Mouse (Mus musculus) heart, embryonic 13.5 days (tissue): ENCODE measurements around the gene Ypel2. TPM values are rescaled to one million over a fixed set of nuclear protein-coding genes. Genes with fewer than 3 reads are reported as not detected.

ENCODE experiments used
- ATAC-seq: fragments of 200-750 bp; cut with Nextera tagmentation; 2 replicates; pipeline ENCODE4 v1.8.0; 2017; ENCODE audit warnings: moderate TSS enrichment; ENCODE audit not compliant: insufficient number of reproducible peaks, low FRiP score, low TSS enrichment; ENCODE audit errors: extremely low read depth
- H3K27ac ChIP-seq: fragments of 300-500 bp; sonication (generic); replicated peaks from 2 replicates; pipeline ENCODE4 v1.5.1; 2015; ENCODE audit warnings: moderate library complexity, mild to moderate bottlenecking, inconsistent platforms
- H3K27me3 ChIP-seq: fragments of 300-500 bp; sonication (generic); replicated peaks from 2 replicates; pipeline ENCODE4 v1.6.1; 2015; ENCODE audit warnings: mild to moderate bottlenecking, inconsistent platforms
- H3K36me3 ChIP-seq: fragments of 300-500 bp; sonication (generic); 2 replicates; pipeline ENCODE4 v1.6.1; 2015; ENCODE audit warnings: mild to moderate bottlenecking, inconsistent platforms
- H3K4me1 ChIP-seq: fragments of 300-500 bp; sonication (generic); 2 replicates; pipeline ENCODE4 v1.6.1; 2015; ENCODE audit warnings: inconsistent platforms
- H3K4me2 ChIP-seq: fragments of 300-500 bp; sonication (generic); 2 replicates; pipeline ENCODE4 v1.6.1; 2015; ENCODE audit warnings: inconsistent platforms, mild to moderate bottlenecking, moderate library complexity
- H3K4me3 ChIP-seq: fragments of 300-500 bp; sonication (generic); 2 replicates; pipeline ENCODE4 v1.5.1; 2015; ENCODE audit warnings: moderate library complexity, mild to moderate bottlenecking, inconsistent platforms
- H3K9ac ChIP-seq: fragments of 300-500 bp; sonication (generic); 2 replicates; pipeline ENCODE4 v1.6.1; 2015; ENCODE audit warnings: inconsistent platforms, mild to moderate bottlenecking, moderate library complexity
- H3K9me3 ChIP-seq: fragments of 300-500 bp; sonication (generic); 2 replicates; pipeline ENCODE4 v1.6.1; 2016; ENCODE audit warnings: inconsistent platforms
- WGBS: fragments of 180-500 bp; shearing (Covaris S2); methylation state at CpG from one replicate; pipeline ENCODE4 v1.1.7; 2015; ENCODE audit warnings: mixed read lengths; 5-methylcytosine and 5-hydroxymethylcytosine counted together
- polyA plus RNA-seq: library from polyadenylated mRNA; unstranded; fragments of >200 nt; fragmentation: Nextera tagmentation; extraction: Ambion mirVana; gene quantifications from 2 replicates; pipeline ENCODE4 v1.2.1, GENCODE M21; 2015

Ypel2 gene
- polyA plus RNA-seq, 1 experiment from 2014 or later, result 18.1 TPM

- H3K4me1 ChIP-seq, result peaks cover 76% of the 10 kb centered on the region
- WGBS, result 22% methylated on average over 8 of the region's 8 CpGs
- H3K4me3 ChIP-seq, result no peak overlapping the region
- H3K27ac ChIP-seq, result peak overlapping the region; percentile 86
- H3K9ac ChIP-seq, result peak overlapping the region; percentile 51
- ATAC-seq, result peak; percentile 66; the same call in 1 of the 2 replicates
- no peaks in the 10 kb centered on the region for H3K36me3 ChIP-seq
- no peaks in the 10 kb centered on the region for H3K27me3 ChIP-seq
- no peaks in the 10 kb centered on the region for H3K9me3 ChIP-seq
- no peak overlapping the region for H3K4me2 ChIP-seq
These were observed 76.8 kb downstream of the Ypel2 start for GRCm38 (mm10) chr11:86916596-86917249.

- peaks cover 53% of the 10 kb centered on the region for H3K4me1 ChIP-seq
- no peak overlapping the region for H3K4me2 ChIP-seq
- WGBS, result 61% methylated on average over 9 of the region's 9 CpGs
- H3K36me3 ChIP-seq, result no peaks in the 10 kb centered on the region
- H3K27ac ChIP-seq, result no peak overlapping the region
- H3K27me3 ChIP-seq, result no peaks in the 10 kb centered on the region
- no peak overlapping the region for H3K9ac ChIP-seq
- H3K9me3 ChIP-seq, result no peaks in the 10 kb centered on the region
- ATAC-seq, result no peak
- H3K4me3 ChIP-seq, result no peak overlapping the region
These were observed 79.2 kb downstream of the Ypel2 start for GRCm38 (mm10) chr11:86914329-86914728.

- Histone ChIP-seq H3K36me3 (no peaks in the 10 kb centered on the region), H3K4me1 (peaks cover 26% of the 10 kb centered on the region), H3K4me3 (no peak overlapping the region), H3K27ac (no peak overlapping the region), H3K9ac (no peak overlapping the region), H3K4me2 (no peak overlapping the region), H3K9me3 (no peaks in the 10 kb centered on the region), H3K27me3 (no peaks in the 10 kb centered on the region)
- WGBS, result 64% methylated on average over 4 of the region's 4 CpGs
- ATAC-seq, result no peak
These were observed 83.3 kb downstream of the Ypel2 start for GRCm38 (mm10) chr11:86910244-86910643.

- Histone ChIP-seq H3K4me2 (no peak overlapping the region), H3K9ac (no peak overlapping the region), H3K27ac (no peak overlapping the region), H3K36me3 (no peaks in the 10 kb centered on the region), H3K27me3 (no peaks in the 10 kb centered on the region), H3K4me3 (no peak overlapping the region), H3K4me1 (peaks cover 25% of the 10 kb centered on the region), H3K9me3 (no peaks in the 10 kb centered on the region)
- WGBS, result 75% methylated on average over 6 of the region's 6 CpGs
- no peak for ATAC-seq
These were observed 84.5 kb downstream of the Ypel2 start for GRCm38 (mm10) chr11:86909028-86909427.

- no peaks in the 10 kb centered on the region for H3K36me3 ChIP-seq
- H3K4me3 ChIP-seq, result no peak overlapping the region
- H3K4me1 ChIP-seq, result peaks cover 16% of the 10 kb centered on the region
- H3K9me3 ChIP-seq, result no peaks in the 10 kb centered on the region
- no peak overlapping the region for H3K9ac ChIP-seq
- no peak for ATAC-seq
- H3K4me2 ChIP-seq, result no peak overlapping the region
- 69% methylated on average over 5 of the region's 5 CpGs for WGBS
- no peaks in the 10 kb centered on the region for H3K27me3 ChIP-seq
- no peak overlapping the region for H3K27ac ChIP-seq
These were observed 85.5 kb downstream of the Ypel2 start for GRCm38 (mm10) chr11:86907889-86908590.

GRCm38 (mm10) chr11:86906767-86907662, 86.5 kb downstream of the Ypel2 start:
- 77% methylated on average over 11 of the region's 11 CpGs for WGBS

GRCm38 (mm10) chr11:86906257-86906656, 87.2 kb downstream of the Ypel2 start:
- Histone ChIP-seq H3K4me2 (no peak overlapping the region), H3K4me1 (peaks cover 13% of the 10 kb centered on the region), H3K36me3 (no peaks in the 10 kb centered on the region), H3K9me3 (no peaks in the 10 kb centered on the region), H3K9ac (no peak overlapping the region), H3K4me3 (no peak overlapping the region), H3K27me3 (no peaks in the 10 kb centered on the region), H3K27ac (no peak overlapping the region)
- WGBS, result 91% methylated on average over 6 of the region's 6 CpGs
- no peak for ATAC-seq

More at GRCm38 (mm10) chr11:86906767-86907662, 86.5 kb downstream of the Ypel2 start:
- Histone ChIP-seq H3K27me3 (no peaks in the 10 kb centered on the region), H3K36me3 (no peaks in the 10 kb centered on the region), H3K27ac (no peak overlapping the region), H3K9ac (no peak overlapping the region), H3K4me1 (peaks cover 13% of the 10 kb centered on the region), H3K4me3 (no peak overlapping the region), H3K9me3 (no peaks in the 10 kb centered on the region), H3K4me2 (no peak overlapping the region)
- ATAC-seq, result no peak

- Histone ChIP-seq H3K27ac (no peak overlapping the region; the same call in 1 of the 2 replicates), H3K9ac (no peak overlapping the region), H3K27me3 (no peaks in the 10 kb centered on the region), H3K9me3 (no peaks in the 10 kb centered on the region), H3K36me3 (no peaks in the 10 kb centered on the region), H3K4me2 (no peak overlapping the region), H3K4me3 (no peak overlapping the region), H3K4me1 (peaks cover 14% of the 10 kb centered on the region)
- no peak for ATAC-seq
- 53% methylated on average over 2 of the region's 2 CpGs for WGBS
These were observed 88.2 kb downstream of the Ypel2 start for GRCm38 (mm10) chr11:86905261-86905660.

GRCm38 (mm10) chr11:86904706-86905105, 88.8 kb downstream of the Ypel2 start:
- H3K9ac ChIP-seq, result no peak overlapping the region
- no peaks in the 10 kb centered on the region for H3K9me3 ChIP-seq
- no peak overlapping the region; the same call in 1 of the 2 replicates for H3K27ac ChIP-seq
- H3K27me3 ChIP-seq, result no peaks in the 10 kb centered on the region
- WGBS, result 42% methylated on average over 4 of the region's 4 CpGs
- no peak overlapping the region for H3K4me2 ChIP-seq
- H3K4me3 ChIP-seq, result no peak overlapping the region
- ATAC-seq, result no peak
- peaks cover 19% of the 10 kb centered on the region for H3K4me1 ChIP-seq
- no peaks in the 10 kb centered on the region for H3K36me3 ChIP-seq

GRCm38 (mm10) chr11:86898367-86898766, 95.1 kb downstream of the Ypel2 start:
- Histone ChIP-seq H3K9ac (peak overlapping the region; percentile 65), H3K4me2 (peak overlapping the region; percentile 33), H3K36me3 (no peaks in the 10 kb centered on the region), H3K27ac (peak overlapping the region; percentile 99), H3K4me1 (peaks cover 69% of the 10 kb centered on the region), H3K9me3 (no peaks in the 10 kb centered on the region), H3K4me3 (no peak overlapping the region), H3K27me3 (no peaks in the 10 kb centered on the region)
- 20% methylated on average over 2 of the region's 2 CpGs for WGBS
- no peak for ATAC-seq

GRCm38 (mm10) chr11:86895567-86895966, 97.9 kb downstream of the Ypel2 start:
- peak overlapping the region; percentile 99 for H3K27ac ChIP-seq
- no peaks in the 10 kb centered on the region for H3K27me3 ChIP-seq
- 11% methylated on average over 3 of the region's 3 CpGs for WGBS
- peaks cover 74% of the 10 kb centered on the region for H3K4me1 ChIP-seq
- H3K36me3 ChIP-seq, result no peaks in the 10 kb centered on the region
- H3K9ac ChIP-seq, result peak overlapping the region; percentile 78
- peak overlapping the region; percentile 48 for H3K4me2 ChIP-seq
- no peaks in the 10 kb centered on the region for H3K9me3 ChIP-seq
- H3K4me3 ChIP-seq, result no peak overlapping the region
- no peak for ATAC-seq
